Mouse (Mus musculus) ovary, postnatal 10 days (tissue): ENCODE data around the gene Ap3d1.

Source experiments
- DNase-seq: peaks from one replicate; pipeline ENCODE4 v3.0.0; 2022; ENCODE audit warnings: low spot score

Ap3d1 gene

DNA sequence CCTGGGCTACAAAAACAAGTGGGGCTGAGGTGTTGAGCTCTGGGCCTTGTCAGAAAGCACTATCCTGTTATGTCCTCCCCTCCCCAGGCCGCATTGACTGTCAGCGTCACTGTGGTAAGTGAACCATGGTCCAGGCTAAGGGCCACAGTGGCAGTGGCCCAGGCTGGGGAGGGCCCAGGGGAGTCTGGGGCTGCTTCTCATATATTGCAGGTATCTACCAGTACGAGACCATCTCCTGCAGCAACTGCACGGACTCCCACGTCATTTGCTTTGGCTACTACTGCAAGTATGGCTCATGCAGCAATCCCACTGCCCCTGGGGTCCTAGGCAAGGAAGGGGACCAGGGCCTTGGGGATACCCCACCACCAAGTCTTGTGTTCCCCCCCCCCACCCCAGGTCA, 38.4 kb downstream of the Ap3d1 start:
- no peak for DNase-seq

DNA sequence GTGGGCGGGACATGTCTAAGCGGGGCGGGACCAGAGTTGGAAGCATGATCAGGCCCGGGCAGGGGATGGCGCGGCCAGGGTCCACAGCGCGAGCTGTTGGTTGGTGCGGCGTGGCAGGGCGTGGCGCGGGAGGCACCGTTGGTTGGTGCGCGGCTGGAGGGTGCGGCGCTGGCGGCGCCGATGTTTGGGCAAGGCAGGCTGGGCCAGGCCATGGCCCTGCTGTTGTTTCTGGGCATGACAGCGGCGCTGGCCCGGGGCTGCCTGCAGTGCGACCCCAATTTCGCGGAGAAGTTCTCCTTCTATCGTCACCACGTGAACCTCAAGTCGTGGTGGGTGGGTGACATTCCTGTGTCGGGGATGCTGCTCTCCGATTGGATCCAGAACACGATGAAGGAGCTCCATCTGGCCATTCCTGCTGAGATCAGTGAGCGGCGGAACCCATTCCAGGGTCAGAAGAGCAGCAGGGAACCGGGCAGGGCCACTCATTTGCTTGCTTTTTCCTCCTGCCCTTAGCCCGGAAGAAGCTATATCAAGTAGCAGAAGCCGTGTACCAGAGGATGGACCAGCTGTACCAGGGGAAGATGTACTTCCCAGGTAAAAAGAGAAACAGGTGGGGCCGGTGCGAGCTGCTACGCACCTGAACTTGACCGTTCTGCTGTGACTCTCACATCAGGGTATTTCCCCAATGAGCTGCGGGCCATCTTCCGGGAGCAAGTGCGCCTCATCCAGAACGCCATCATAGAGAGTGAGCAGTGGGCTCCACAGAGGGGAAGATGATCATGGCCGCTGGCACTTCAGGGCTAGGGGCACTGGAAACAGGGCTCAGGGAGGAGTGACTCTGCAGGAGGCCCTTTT, 39.3 kb downstream of the Ap3d1 start:
- DNase-seq: peak; percentile 86

DNA sequence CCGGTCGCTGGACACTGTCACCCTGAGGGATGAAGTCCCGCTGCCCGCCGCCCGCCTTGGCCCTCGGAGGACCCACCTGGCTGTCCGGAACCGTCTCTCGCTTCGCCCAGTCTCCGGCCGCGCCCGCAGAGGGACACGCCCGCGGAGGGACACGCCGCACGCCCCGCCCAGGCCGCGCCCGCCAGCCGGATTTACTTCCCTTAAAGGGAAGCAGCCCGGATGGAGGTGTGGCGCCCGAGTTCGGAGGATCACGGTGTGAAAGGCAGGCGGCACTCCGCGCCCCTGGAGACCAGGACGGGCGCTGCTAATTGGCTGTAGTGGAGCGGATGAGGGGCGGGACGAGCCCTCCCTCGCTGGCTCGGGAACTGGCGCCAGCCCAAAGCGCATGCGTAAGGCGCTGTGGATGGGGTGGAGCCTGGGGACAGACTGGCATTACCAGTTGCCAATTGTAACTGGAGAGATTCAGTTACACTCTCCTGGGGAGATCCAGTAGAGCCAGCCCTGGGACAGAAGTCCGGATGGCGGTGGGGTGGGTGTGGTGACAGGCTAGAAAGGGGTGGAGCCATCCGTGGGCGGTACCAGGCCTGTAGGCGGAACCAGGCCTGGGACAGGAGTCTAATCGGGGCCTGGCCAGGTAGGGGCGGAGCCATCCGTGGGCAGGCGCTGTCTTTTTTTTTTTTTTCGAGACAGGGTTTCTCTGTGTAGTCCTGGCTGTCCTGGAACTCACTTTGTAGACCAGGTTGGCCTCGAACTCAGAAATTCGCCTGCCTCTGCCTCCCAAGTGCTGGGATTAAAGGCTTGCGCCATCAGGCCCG, 40.1 kb downstream of the Ap3d1 start, which contains the start of the genes Mob3a and Izumo4:
Gene Mob3a (minus strand): TSS at position 257 of the 815 bp plus-strand sequence.
Gene Izumo4 (plus strand): TSS at position 464 of the 815 bp plus-strand sequence.
- DNase-seq: peak; percentile 91

DNA sequence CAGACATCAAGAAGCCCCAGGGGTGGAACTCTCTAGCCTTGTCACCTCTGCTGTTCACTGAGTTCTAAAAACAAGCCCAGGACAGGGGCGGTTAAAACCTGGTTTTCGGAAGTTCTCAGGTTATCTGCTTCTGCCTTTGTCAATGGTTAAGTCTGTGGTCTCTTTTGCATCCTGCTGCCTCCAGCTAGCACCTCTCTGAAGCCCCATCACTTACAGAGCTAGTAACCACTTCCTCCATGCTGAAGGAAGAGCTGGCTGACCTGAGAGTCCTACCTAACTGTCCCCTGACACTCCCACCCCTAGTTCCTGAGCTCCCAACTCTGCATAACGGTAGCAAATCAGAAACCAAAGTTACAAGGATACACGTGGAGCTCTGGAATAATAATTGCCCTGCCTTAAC, 41.3 kb downstream of the Ap3d1 start:
- no peak for DNase-seq

DNA sequence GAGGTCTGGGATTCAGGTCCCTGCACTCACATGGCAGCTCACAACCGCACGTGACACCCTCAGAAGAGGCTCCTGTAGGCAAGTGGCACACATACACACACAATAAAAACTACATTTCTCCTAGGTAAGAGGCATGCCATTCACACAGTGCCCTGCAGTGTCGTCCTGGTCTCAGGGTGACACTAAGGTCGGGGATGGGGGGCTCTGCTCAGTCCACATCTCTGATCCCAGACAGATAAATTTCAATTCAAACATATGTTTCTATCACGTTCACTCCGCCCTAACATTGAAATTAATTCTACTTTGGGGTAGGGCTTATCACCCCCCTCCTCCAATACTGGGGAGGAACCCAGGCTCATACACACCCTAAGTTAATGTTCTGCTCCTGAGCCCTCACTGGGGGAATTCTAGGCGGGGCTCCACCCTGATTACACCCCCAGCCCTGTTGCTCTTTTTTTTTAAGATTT, 42.0 kb downstream of the Ap3d1 start:
- no peak for DNase-seq

DNA sequence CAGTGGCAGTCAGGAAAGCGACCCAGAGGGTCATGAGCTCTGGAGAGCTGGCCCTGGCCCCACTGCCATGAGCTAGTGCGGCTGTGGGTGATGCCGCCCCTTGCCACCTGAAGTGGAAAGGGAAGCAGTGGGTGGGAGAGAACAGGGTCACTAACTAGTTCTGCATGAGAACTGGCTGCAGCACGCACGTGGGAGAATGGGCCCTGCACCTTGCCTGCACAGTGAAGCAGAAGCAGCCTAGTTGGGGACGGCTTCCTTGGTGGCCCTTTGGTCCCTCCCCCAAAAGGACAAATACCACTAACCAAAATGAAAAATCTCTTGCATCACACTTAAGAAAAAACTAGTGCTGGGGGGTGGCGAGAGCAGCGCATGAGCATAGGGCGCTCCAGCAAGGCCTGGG, 43.5 kb downstream of the Ap3d1 start:
- no peak for DNase-seq

DNA sequence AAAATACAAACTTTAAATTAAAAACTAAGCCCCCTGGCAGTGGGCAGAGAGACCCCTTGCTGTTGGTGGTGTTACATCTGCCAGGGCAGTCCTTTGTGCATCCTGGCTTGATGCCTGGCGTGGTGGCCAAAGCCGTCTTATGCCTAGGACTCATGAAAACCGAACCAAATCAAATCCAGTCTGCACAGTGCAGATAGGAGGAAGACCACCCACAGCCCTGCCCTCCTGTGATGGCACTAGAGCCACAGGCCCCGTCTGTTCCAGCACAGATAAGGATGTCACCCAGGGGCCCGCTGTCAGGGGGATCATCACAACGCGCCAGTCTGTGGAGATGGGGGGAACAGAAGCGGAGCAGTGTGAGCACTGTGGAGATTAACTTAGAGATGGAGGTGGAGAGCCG, 44.3 kb downstream of the Ap3d1 start:
- DNase-seq: no peak

DNA sequence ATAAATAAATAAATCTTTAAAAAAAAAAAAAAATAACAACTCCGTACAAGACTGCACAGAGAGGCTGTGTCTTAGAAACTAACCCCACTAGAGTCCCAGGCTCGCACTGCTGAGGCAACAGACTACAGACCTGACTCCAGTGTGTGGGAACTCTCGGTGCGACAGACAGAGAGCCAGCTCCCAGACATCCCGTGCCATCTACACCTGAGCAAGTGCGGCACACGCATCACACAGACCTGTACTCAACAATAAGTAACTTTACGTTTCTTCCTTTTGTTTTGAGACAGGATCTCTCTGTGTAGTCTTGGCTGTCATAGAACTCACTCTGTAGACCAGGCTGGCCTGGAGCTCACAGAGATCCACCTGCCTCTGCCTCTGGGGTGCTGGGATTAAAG, 44.7 kb downstream of the Ap3d1 start:
- no peak for DNase-seq

DNA sequence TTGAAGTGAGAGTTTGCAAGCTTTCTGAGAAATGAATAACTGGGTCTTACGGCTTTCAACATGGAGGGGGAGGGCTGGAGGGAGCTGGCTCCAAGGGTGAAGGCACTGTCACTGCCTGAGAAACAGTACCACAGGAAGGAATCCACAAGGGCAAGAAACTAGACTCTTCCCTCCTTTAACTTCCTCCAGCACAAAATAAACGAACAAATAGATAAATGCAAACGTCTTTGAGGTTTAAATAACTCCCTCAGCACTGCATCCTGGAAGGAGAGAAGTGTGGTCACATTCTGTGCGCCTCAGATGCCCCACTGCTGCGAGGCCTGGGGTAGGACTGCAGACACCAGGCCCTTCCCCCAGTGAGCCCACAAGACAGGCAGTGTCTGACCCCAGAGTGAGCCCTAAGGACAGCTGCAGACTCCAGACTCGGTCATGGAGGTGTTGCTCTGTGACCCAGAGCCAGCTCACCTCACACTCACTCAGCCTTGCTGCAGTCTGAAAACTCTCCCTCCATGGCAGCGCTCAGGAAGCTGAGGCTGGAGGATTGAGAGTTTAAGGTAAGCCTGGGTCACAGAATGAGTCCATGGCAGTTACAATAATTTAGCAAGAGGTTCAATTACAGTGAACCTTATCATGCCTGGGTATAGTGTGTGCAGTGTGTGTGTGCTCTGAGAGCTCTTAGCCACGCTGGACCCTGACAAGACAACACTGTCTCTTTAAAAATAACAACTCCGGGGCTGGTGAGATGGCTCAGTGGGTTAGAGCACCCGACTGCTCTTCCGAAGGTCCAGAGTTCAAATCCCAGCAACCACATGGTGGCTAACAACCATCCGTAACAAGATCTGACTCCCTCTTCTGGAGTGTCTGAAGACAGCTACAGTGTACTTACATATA, 45.3 kb downstream of the Ap3d1 start:
- no peak for DNase-seq

DNA sequence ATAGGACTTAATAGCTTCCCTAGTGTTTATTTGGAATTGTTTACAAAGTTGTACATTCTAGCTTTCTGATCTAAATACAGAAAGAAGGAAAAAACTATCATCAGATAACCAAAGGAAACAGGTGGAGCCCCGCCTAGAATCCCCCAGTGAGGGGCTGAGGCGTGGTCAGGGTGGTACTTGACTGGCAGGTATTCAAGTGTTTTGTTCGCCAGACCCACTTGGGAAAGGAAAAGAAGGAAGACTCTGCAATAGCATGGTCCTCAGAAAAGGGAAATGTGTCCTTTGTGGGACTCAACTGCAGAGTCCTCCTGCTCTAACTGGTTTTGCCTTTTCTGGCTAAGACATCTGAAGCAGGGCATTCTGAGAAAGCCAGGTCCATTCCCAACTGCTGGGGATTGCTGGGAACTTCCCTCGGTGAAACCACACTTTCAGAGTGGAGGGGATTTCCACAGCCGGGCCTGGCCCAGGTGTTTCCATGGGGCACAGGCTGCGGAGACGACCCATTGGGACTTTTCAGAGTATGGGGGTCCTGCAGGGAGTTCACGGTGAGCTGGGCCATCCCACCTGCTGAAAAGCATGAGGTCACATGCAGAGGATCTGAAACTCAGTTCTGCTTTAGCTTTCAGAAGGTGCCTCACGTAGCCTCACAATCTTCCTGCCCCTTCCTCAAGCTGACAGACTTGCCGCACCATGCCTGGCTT, 46.1 kb downstream of the Ap3d1 start:
- no peak for DNase-seq

DNA sequence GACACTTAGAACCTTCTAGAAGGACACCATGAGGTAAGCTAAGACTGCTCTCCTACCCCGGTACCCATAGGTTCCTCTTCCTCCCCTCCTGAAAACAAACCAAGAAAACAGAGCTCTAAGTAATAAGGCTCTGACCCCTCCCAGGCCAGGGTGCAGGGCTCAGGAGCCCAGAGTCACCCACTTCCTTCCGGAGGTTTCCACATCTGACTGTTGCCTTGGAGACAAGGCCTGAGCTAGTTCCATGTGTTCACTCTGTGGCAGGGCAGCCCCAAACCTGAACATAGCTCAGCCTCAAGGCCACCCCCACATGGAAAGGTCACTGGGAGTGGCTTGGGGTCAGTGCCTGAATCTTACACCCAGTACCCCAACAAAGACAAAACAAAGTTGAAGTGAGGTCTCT, 46.9 kb downstream of the Ap3d1 start:
- no peak for DNase-seq

DNA sequence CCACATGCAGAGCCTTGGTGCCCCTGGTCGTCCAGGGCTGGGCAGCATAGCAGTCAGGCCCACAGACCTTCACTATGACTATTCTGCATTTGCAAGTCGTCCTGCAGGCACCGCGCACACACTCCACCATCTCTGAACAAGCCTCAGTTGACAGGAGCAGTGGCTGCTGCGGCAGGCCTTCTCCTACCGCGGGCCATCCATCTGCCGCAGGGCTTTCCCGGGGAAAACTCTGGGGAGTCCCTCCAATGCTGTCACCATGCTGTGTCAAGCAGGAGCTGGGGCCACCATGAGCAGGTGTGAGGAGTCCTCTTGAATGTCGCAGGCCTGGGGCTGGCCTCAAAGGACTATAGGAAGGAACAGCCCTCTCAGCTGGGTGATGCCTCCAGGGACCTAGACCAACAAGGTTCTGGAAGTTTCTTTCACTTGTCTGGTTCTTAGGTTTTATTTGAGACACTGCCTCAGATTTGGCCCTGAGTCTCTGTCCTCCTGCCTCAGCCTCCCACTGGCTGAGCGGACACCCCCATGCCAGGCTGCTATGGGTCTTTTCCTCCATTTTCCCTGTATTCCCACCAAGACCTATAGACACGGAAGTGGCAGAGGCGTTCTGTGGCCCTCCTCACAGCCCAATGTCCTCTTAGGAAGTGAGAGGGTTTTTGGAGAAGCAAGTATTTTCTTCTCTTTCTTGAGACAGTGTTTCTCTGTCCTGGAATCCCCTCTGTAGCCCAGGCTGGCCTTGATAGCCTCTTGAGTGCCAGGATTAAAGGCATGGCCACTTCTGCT, 47.7 kb downstream of the Ap3d1 start:
- DNase-seq: no peak

DNA sequence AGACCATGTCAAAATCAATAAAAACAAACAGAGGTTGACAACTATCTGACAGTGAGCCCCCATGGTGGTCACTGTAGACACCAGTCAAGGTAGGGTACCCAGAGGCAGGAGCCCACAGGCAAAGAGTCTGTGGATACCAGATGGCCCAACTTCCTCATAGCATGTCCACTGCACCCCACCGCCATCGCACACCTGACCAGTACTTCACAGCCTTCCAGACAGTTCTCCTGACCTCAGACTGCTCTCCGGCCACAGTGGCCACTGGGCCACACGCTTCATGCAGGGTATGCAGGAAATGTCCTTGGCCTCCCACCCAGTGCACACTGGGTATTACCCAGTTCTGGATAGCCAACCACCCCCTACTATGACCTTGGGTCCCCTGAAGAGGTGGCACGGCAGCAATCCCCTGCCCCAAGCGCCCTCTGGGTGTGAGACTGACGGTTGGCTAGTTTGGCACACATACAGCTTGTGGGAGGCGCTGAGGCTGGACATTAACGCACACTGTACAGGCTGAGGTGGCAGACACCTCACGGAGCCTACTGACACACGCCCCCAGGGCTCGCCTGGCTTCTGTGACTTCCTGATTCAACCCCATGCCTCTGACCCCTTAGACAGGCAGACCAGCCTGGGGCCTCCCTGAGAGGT, 48.5 kb downstream of the Ap3d1 start:
- no peak for DNase-seq

DNA sequence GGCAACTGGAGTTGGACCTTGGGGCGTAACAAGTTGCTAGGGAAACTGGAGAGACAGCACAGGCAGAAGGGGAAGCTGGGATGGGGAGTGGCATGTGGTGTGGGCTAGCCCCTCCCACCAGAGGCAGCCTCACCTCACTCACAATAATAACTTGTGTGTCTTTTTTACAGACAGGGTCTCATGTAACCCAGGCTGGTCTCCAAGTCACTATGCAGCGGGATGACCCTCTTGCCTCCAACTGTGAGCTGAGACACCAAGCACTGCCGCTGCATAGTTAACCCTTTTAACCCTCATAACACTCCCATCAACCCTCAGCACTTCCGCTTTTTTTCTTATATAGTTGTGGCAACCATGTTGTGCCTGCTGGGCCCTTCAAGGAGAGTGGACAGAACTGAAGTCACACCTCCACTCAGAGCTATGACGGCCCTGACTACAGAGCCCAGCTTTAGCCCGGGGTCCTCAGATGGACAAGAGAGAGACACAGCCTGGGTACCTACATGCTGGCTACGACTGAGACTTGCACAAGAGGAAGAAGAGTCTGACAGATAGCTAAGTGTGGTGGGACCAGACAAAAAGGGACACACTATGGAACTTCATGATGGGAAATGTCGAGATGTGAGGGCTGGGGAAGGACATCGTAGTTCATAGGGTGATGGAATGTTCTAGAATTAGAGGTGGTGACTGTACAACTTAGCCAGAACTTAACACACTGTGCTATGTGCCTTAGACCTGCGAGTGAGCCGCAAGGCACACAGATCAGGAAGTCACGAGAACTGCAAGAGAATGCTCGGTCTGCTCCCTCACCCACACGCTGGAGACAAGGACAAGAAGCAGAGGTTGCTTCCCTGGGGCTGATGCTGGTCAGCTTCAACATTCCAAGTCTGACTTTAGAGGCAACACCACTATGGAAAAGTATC, 49.6 kb downstream of the Ap3d1 start:
- no peak for DNase-seq

DNA sequence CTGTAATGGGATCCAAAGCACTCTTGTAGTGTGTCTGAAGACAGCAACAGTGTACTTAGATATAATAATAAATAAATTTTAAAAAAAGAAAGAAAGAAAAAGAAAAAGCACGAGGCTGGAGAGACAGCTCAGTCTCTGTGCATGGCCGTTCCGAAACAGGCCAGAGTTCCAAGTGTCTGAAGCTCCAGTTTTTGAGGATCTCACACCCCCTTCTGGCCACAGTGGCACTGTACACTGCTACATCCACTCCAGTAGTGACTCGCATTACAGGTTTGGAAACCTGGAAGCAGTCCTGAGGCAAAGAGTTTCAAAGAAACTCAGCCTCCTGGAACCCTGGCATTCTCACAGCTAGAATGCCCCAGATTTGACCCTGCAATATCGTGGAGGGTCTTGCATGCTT, 54.2 kb downstream of the Ap3d1 start:
- DNase-seq: no peak

DNA sequence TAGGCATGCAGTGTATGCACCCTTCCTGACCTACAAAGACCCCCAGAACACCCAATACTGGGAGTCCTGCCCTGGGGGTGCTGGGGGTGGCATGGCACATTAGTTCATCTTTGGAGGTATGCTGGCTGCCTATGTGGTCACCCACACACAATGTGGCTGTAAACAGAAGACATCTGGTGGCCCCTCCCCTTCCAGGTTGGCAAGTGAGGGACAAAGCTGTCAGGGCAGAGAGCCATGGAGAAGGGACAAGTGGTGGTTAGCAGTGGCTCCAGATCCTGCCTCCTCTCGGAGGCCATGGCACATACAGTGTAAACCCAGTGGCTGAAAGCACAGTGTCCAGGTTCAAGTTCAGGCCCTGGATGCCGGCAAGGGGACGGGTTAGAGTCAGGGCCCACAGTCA, 55.4 kb downstream of the Ap3d1 start:
- no peak for DNase-seq

DNA sequence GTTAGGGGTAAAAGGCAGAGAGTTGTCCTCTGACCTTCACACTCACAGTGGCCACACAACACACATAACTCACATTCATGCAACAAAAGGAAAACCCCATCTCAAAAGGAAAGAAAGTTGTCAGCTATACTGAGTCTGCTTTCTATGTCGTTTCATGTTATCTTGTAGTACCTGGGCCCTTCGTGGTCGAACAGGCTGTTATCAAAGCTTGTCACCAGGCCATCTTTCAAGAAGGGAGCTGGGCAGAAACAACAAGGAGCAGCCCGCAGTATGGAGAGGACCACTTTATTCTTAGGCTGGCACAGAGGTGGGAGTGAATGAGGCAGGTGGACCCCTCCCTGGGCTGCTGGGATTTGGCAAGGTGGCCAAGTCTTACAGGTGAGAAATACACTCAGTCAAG, 57.1 kb downstream of the Ap3d1 start:
- no peak for DNase-seq

DNA sequence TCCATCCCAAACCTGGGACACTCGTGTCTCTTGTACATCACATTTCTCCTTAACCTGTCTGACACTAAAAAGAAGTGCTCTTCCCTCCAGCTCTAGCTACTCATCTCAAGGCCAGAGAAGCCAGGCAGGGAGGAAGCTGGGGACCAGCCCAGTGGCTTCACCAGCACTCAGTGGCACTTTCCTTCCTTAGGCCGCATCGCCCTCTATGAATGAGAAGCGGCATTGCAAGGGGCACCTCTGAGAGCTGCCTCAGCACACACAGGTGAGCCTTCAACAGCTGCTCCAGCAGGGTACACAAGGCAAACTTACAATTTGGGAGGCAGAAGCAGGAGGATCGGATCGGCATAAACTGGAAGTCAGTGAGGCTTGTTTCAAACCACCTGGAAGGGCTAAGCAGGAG, 57.9 kb downstream of the Ap3d1 start:
- DNase-seq: no peak

DNA sequence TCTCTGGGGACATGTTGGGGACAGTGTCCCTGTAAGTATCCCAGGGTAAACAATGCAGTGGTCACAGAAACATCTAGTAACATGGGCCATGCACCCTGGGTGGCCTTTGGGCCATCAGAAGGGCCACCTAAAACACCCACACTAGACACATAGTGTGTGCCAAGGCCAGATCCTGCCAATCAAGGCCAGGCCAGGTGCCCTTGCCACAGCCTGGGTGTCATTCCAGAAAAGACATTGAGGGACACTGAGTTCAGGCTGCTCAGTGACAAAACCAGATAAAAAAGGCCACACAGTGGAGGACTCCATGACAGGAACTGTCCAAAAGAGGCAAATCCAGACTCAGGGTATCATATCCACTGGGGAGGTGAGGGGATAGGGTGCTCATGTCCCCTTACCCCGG, 58.4 kb downstream of the Ap3d1 start:
- DNase-seq: no peak
